35 mouse cellular contexts compared by ENCODE assay signal in the genomic region with DNA sequence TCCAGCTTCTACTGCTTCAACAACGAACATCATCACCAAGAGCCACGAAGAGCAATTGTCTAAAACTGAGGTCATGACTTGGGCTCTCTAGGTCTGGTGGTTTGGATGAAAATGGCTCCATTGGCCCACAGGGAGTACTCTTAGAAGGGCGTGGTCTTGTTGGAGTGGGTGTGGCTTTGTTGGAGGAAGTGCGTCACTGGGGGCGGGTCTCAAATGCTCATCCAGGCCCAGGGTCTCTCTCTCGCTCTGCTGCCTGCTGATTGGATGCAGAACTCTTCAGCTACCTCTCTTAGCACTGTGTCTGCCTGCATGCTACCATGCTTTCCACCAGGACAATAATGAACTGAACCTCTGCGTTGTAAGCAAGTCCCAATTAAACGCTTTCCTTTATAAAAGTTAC. TPM values are rescaled to one million over a fixed set of nuclear protein-coding genes. Genes with fewer than 3 reads are reported as not detected.
DNase-seq lines count a peak whose midpoint lies in the region; ATAC-seq and TF ChIP-seq lines count a peak whose summit lies in the region.
"Had no signal": no experiment of that assay in that cellular context is flagged by ENCODE, and none has a peak within 500 bp of the region (broad histone marks: within the 10 kb centered on the region; RNA-seq: fewer than 3 reads in every experiment).

No protein-coding gene starts in this region.

- 0 out of 2 replicates have a peak overlapping the region, but pooled peaks have one; percentile 34 for H3K27ac ChIP-seq in ES-E14 (ENCODE audit: insufficient read depth, low read depth, low read length, poor library complexity, severe bottlenecking)
- no peak overlapping the region for H3K27ac ChIP-seq in liver, postnatal 0 days (ENCODE audit: low read depth)
- H3K27ac ChIP-seq: embryonic facial prominence, embryonic 12.5 days; gastrocnemius, adult 2 months; heart, adult 2 months; hindbrain, embryonic 13.5 days; limb, embryonic 12.5 days; liver, embryonic 15.5 days; macrophage; midbrain, embryonic 10.5 days; midbrain, embryonic 15.5 days; neural tube, embryonic 12.5 days had no signal

- H3K36me3 ChIP-seq in ES-E14 (ENCODE audit: control insufficient read depth, insufficient read depth, low read length, poor library complexity, severe bottlenecking), result no peaks in the 10 kb centered on the region
- no peaks in the 10 kb centered on the region for H3K36me3 ChIP-seq in liver, postnatal 0 days (replicated peaks; ENCODE audit: insufficient read depth, low read length)
- H3K36me3 ChIP-seq: embryonic facial prominence, embryonic 12.5 days; G1E; heart, embryonic 12.5 days; hindbrain, embryonic 13.5 days; limb, embryonic 12.5 days; liver, embryonic 15.5 days; midbrain, embryonic 10.5 days; midbrain, embryonic 15.5 days; neural tube, embryonic 12.5 days had no signal

- peaks cover 9 to 13% of the 10 kb centered on the region in 2 experiments for H3K4me1 ChIP-seq in ES-E14 (ENCODE audit: control insufficient read depth in 2 of 2, insufficient read depth in 2 of 2, low read length in 2 of 2, poor library complexity in 1 of 2)
- peaks cover 13% of the 10 kb centered on the region for H3K4me1 ChIP-seq in liver, postnatal 0 days (ENCODE audit: insufficient read depth)
- H3K4me1 ChIP-seq: embryonic facial prominence, embryonic 12.5 days; heart, embryonic 12.5 days; hindbrain, embryonic 13.5 days; midbrain, embryonic 10.5 days; midbrain, embryonic 15.5 days; neural tube, embryonic 12.5 days had no signal

- no peak for TF ChIP-seq EP300 in liver, postnatal 0 days (IDR thresholded peaks at IDR 0.05; ENCODE audit: low read depth)

- peak; percentile 16 to 35 for DNase-seq in B cell, adult 2 months
- no peak for DNase-seq in ES-E14 (ENCODE audit: low read depth, low spot score)
- DNase-seq in left cerebral cortex, postnatal 10 days (ENCODE audit: extremely low spot score in 1 of 2, low spot score in 2 of 2), result no peak
- DNase-seq in liver, postnatal 0 days, result no peak
- DNase-seq in lung, adult 18-20 months, result no peak
- DNase-seq: adrenal gland, adult 8-10 months; cerebellum, adult 9-10 months; cerebellum, postnatal 36 days; embryo, embryonic 11 days; gastrocnemius, adult 2 months; gastrocnemius, postnatal 36 days; heart, adult 2 months; heart, postnatal 4 days; kidney, adult 11 months; kidney, postnatal 14 days; layer of hippocampus, adult 9-11 months; right cerebral cortex, adult 18-20 months; right cerebral cortex, postnatal 4 days; thymus, adult 18-20 months; thymus, postnatal 25 days had no signal

- H3K4me2 ChIP-seq in liver, postnatal 0 days (ENCODE audit: low read depth, low read length), result no peak overlapping the region
- H3K4me2 ChIP-seq: embryonic facial prominence, embryonic 12.5 days; heart, embryonic 12.5 days; hindbrain, embryonic 13.5 days; limb, embryonic 12.5 days; liver, embryonic 15.5 days; midbrain, embryonic 15.5 days; neural tube, embryonic 12.5 days had no signal

- peak overlapping the region in 1 of 2 experiments; percentile 33; a peak in 1 of 4 replicates for H3K4me3 ChIP-seq in ES-E14 (ENCODE audit: insufficient read depth in 1 of 2, low read depth in 1 of 2, low read length in 2 of 2, poor library complexity in 1 of 2, severe bottlenecking in 1 of 2)
- no peak overlapping the region for H3K4me3 ChIP-seq in liver, postnatal 0 days (ENCODE audit: low read depth, low read length)
- H3K4me3 ChIP-seq: embryonic facial prominence, embryonic 12.5 days; gastrocnemius, adult 2 months; heart, adult 2 months; heart, embryonic 12.5 days; hindbrain, embryonic 13.5 days; limb, embryonic 12.5 days; liver, embryonic 15.5 days; midbrain, embryonic 10.5 days; midbrain, embryonic 15.5 days; myocyte; neural tube, embryonic 12.5 days had no signal

- intact Hi-C loops in left cerebral cortex, postnatal 10 days (cut with DNase I), result loop anchor here (5.0 kb wide), 1 partner anchor 108 kb away; no protein-coding TSS in a partner anchor

- ATAC-seq in common myeloid progenitor, adult 5-6 weeks (replicated peaks; ENCODE audit: low read depth, poor library complexity, severe bottlenecking), result peak; percentile 22; the same call in 1 of the 2 replicates
- ATAC-seq in monocyte, adult 5-6 weeks (replicated peaks; ENCODE audit: insufficient number of reproducible peaks, low FRiP score, low TSS enrichment, poor library complexity, severe bottlenecking), result 0 out of 2 replicates have a peak, but pooled peaks have one; percentile 14
- ATAC-seq in liver, postnatal 0 days, result no peak
- ATAC-seq: forebrain, embryonic 14.5 days; midbrain, embryonic 15.5 days; Patski had no signal

- H3K9me3 ChIP-seq in ES-E14 (ENCODE audit: control insufficient read depth, insufficient read depth, low read depth, low read length), result no peaks in the 10 kb centered on the region
- H3K9me3 ChIP-seq in liver, postnatal 0 days (ENCODE audit: low read length), result no peaks in the 10 kb centered on the region
- H3K9me3 ChIP-seq: embryonic facial prominence, embryonic 12.5 days; G1E; heart, embryonic 12.5 days; hindbrain, embryonic 13.5 days; limb, embryonic 12.5 days; liver, embryonic 15.5 days; midbrain, embryonic 10.5 days; midbrain, embryonic 15.5 days; neural tube, embryonic 12.5 days had no signal

- no peak overlapping the region for H3K9ac ChIP-seq in ES-E14 (ENCODE audit: insufficient read depth, low read depth, low read length, poor library complexity, severe bottlenecking)
- no peak overlapping the region for H3K9ac ChIP-seq in liver, postnatal 0 days (replicated peaks)
- H3K9ac ChIP-seq: embryonic facial prominence, embryonic 12.5 days; heart, embryonic 12.5 days; hindbrain, embryonic 13.5 days; limb, embryonic 12.5 days; liver, embryonic 15.5 days; midbrain, embryonic 15.5 days; neural tube, embryonic 12.5 days had no signal

- in situ Hi-C loops in ES-E14 (cut with MboI; ENCODE audit: low sequenced_read_pairs in 2 of 2, unreplicated experiment in 2 of 2), result no loop called here

- H3K27me3 ChIP-seq in liver, postnatal 0 days (ENCODE audit: insufficient read depth, low read length), result no peaks in the 10 kb centered on the region
- H3K27me3 ChIP-seq: embryonic facial prominence, embryonic 12.5 days; heart, embryonic 12.5 days; hindbrain, embryonic 13.5 days; limb, embryonic 12.5 days; liver, embryonic 15.5 days; midbrain, embryonic 15.5 days; neural tube, embryonic 12.5 days; Patski had no signal

- TF ChIP-seq CTCF in liver, postnatal 0 days (IDR thresholded peaks at IDR 0.05; ENCODE audit: low read depth), result no peak

- 88% methylated on average over 8 of the region's 8 CpGs for WGBS in liver, postnatal 0 days (ENCODE audit: insufficient replicate concordance)

TF ChIP-seq in ES-E14, 5 proteins besides CTCF, POLR2A, EP300 and RAD21:
- TF ChIP-seq ZC3H11A (IDR thresholded peaks at IDR 0.05; ENCODE audit: borderline replicate concordance, low read depth, low read length), result no peak
- TF ChIP-seq MAFK (IDR thresholded peaks at IDR 0.05; ENCODE audit: insufficient read depth, low read depth, low read length), result no peak
- peak; percentile 50; the same call in 1 of the 2 replicates for TF ChIP-seq HCFC1 (IDR thresholded peaks at IDR 0.05; ENCODE audit: borderline replicate concordance, insufficient read depth, low read length)

RNA-seq across cellular contexts. Expression of a gene that starts 12.4 kb away (rescaled TPM):
- total RNA-seq in ES-E14 (2012; rRNA removed), result 16.0 and 21.2 TPM in 2 replicates
- 1.1 and 1.6 TPM in 2 replicates for total RNA-seq in common myeloid progenitor, adult 5-6 weeks (2017)
- 2.2 to 11.7 TPM (median 5.8 TPM) in 3 replicates for total RNA-seq in monocyte, adult 5-6 weeks (2017)
- total RNA-seq in left cerebral cortex, postnatal 10 days (2021), result 10 to 100 TPM; 30.3 to 36.3 TPM
- polyA plus RNA-seq in liver, postnatal 0 days (2015; fragmentation: Nextera tagmentation; extraction: Ambion mirVana), result 1.6 and 1.8 TPM in 2 replicates
- total RNA-seq: G1E had no signal
- polyA plus RNA-seq: G1E had no signal

RNA-seq across cellular contexts. Expression of a gene that starts 17.1 kb away (rescaled TPM):
- 148 and 177 TPM in 2 replicates for total RNA-seq in ES-E14 (2012; rRNA removed)
- 148 and 164 TPM in 2 replicates for total RNA-seq in common myeloid progenitor, adult 5-6 weeks (2017)
- 62.2 to 89.0 TPM (median 73.4 TPM) in 3 replicates for total RNA-seq in monocyte, adult 5-6 weeks (2017)
- 10 to 100 TPM; 30.5 to 30.7 TPM for total RNA-seq in left cerebral cortex, postnatal 10 days (2021)
- 276 and 291 TPM in 2 replicates for polyA plus RNA-seq in liver, postnatal 0 days (2015; fragmentation: Nextera tagmentation; extraction: Ambion mirVana)

Comparison
In these comparisons a context has a peak if more than half of its experiments do, and no peak if none do; other contexts are left out.
1. DNase-seq: peak in B cell, adult 2 months (2 of 2); none in ES-E14 (single experiment), left cerebral cortex, postnatal 10 days (0 of 2), liver, postnatal 0 days (single experiment) and lung, adult 18-20 months (0 of 2).